Mouse (Mus musculus) midbrain, embryonic 11.5 days (tissue): ENCODE measurements around the gene Ankrd6. TPM values are rescaled to one million over a fixed set of nuclear protein-coding genes. Genes with fewer than 3 reads are reported as not detected.

Source experiments
- ATAC-seq: fragments of 200-750 bp; cut with Nextera tagmentation; 2 replicates; pipeline ENCODE4 v1.8.0; 2017; ENCODE audit warnings: moderate TSS enrichment, moderate library complexity; ENCODE audit not compliant: low FRiP score
- DNase-seq: peaks from one replicate; pipeline ENCODE4 v3.0.0; 2015; ENCODE audit warnings: low spot score; ENCODE audit errors: missing footprints
- H3K27ac ChIP-seq: fragments of 300-500 bp; sonication (generic); 2 replicates; pipeline ENCODE4 v1.5.1; 2014; ENCODE audit warnings: low read depth, low read length
- H3K27me3 ChIP-seq: fragments of 300-500 bp; sonication (generic); 2 replicates; pipeline ENCODE4 v1.6.1; 2014; ENCODE audit warnings: mild to moderate bottlenecking, low read length, moderate library complexity, mixed read lengths; ENCODE audit not compliant: control insufficient read depth, insufficient read depth
- H3K36me3 ChIP-seq: fragments of 300-500 bp; sonication (generic); 2 replicates; pipeline ENCODE4 v1.6.1; 2014; ENCODE audit warnings: mild to moderate bottlenecking, low read length, moderate library complexity, mixed read lengths; ENCODE audit not compliant: control insufficient read depth, insufficient read depth
- H3K4me1 ChIP-seq: fragments of 300-500 bp; sonication (generic); 2 replicates; pipeline ENCODE4 v1.6.1; 2014; ENCODE audit warnings: low read length; ENCODE audit not compliant: control insufficient read depth, insufficient read depth
- H3K4me2 ChIP-seq: fragments of 300-500 bp; sonication (generic); 2 replicates; pipeline ENCODE4 v1.6.1; 2014; ENCODE audit warnings: mild to moderate bottlenecking, moderate library complexity
- H3K4me3 ChIP-seq: fragments of 300-500 bp; sonication (generic); 2 replicates; pipeline ENCODE4 v1.5.1; 2014; ENCODE audit warnings: low read depth, low read length
- H3K9ac ChIP-seq: fragments of 300-500 bp; sonication (generic); 2 replicates; pipeline ENCODE4 v1.6.1; 2014; ENCODE audit warnings: low read length
- H3K9me3 ChIP-seq: fragments of 300-500 bp; sonication (generic); 2 replicates; pipeline ENCODE4 v1.6.1; 2016; ENCODE audit warnings: low read length; ENCODE audit not compliant: control insufficient read depth
- WGBS: fragments of 180-500 bp; shearing (Covaris S2); extraction: QIAGEN DNeasy Blood & Tissue Kit; methylation state at CpG from one replicate; pipeline ENCODE4 v1.1.7; 2014; 5-methylcytosine and 5-hydroxymethylcytosine counted together
- polyA plus RNA-seq: library from polyadenylated mRNA; unstranded; fragments of >200 nt; fragmentation: Nextera tagmentation; extraction: Ambion mirVana; gene quantifications from 2 replicates; pipeline ENCODE4 v1.2.1, GENCODE M21; 2014

Gene Ankrd6
- polyA plus RNA-seq, result 33.2 and 37.3 TPM in 2 replicates

GRCm38 (mm10) chr4:32950356-32951034 lies at the start of gene Ankrd6:
TSS of gene Ankrd6 (minus strand) at chr4:32950841.
- Histone ChIP-seq H3K4me3 (peak within 1 kb of the TSS; percentile 77), H3K9ac (peak within 1 kb of the TSS; percentile 79), H3K9me3 (no peaks in the 10 kb centered on the region; the same call in 1 of the 2 replicates), H3K4me1 (peaks cover 10% of the 10 kb centered on the region; the same call in 1 of the 2 replicates), H3K27ac (no peak within 1 kb of the TSS), H3K4me2 (peak within 1 kb of the TSS; percentile 89), H3K36me3 (no peaks in the 10 kb centered on the region), H3K27me3 (peaks cover 7% of the 10 kb centered on the region; the same call in 1 of the 2 replicates)
- DNase-seq (peak; percentile 100), ATAC-seq (peak; percentile 93)
- WGBS, result under 1% methylated on average over 66 of the region's 66 CpGs

GRCm38 (mm10) chr4:32998996-32999395 lies 48.4 kb upstream of the Ankrd6 start:
- Histone ChIP-seq H3K4me2 (no peak overlapping the region), H3K27ac (no peak overlapping the region), H3K9ac (no peak overlapping the region), H3K4me1 (no peaks in the 10 kb centered on the region), H3K9me3 (no peaks in the 10 kb centered on the region), H3K36me3 (peaks cover 2% of the 10 kb centered on the region; the same call in 1 of the 2 replicates), H3K27me3 (no peaks in the 10 kb centered on the region), H3K4me3 (no peak overlapping the region)
- DNase-seq (no peak), ATAC-seq (no peak)
- WGBS, result 95% methylated on average over 8 of the region's 8 CpGs

GRCm38 (mm10) chr4:32997571-32997970 lies 46.9 kb upstream of the Ankrd6 start:
- 90% methylated on average over 5 of the region's 5 CpGs for WGBS
- no peak overlapping the region for H3K4me3 ChIP-seq
- no peaks in the 10 kb centered on the region for H3K27me3 ChIP-seq
- DNase-seq (no peak), ATAC-seq (no peak)
- H3K9ac ChIP-seq, result no peak overlapping the region
- no peaks in the 10 kb centered on the region for H3K4me1 ChIP-seq
- peaks cover 2% of the 10 kb centered on the region; the same call in 1 of the 2 replicates for H3K36me3 ChIP-seq
- H3K27ac ChIP-seq, result no peak overlapping the region
- no peaks in the 10 kb centered on the region for H3K9me3 ChIP-seq
- no peak overlapping the region for H3K4me2 ChIP-seq

GRCm38 (mm10) chr4:32996083-32996482 lies 45.4 kb upstream of the Ankrd6 start:
- Histone ChIP-seq H3K27me3 (no peaks in the 10 kb centered on the region), H3K9ac (no peak overlapping the region), H3K27ac (no peak overlapping the region), H3K4me1 (no peaks in the 10 kb centered on the region), H3K4me3 (no peak overlapping the region), H3K4me2 (no peak overlapping the region), H3K36me3 (peaks cover 2% of the 10 kb centered on the region; the same call in 1 of the 2 replicates), H3K9me3 (no peaks in the 10 kb centered on the region)
- WGBS, result 97% methylated on average over 5 of the region's 5 CpGs
- ATAC-seq, result no peak
- no peak for DNase-seq

GRCm38 (mm10) chr4:32994168-32994567 lies 43.5 kb upstream of the Ankrd6 start:
- DNase-seq, result no peak
- Histone ChIP-seq H3K9ac (no peak overlapping the region), H3K27ac (no peak overlapping the region), H3K9me3 (no peaks in the 10 kb centered on the region), H3K4me3 (no peak overlapping the region), H3K4me1 (no peaks in the 10 kb centered on the region), H3K4me2 (no peak overlapping the region), H3K27me3 (no peaks in the 10 kb centered on the region), H3K36me3 (peaks cover 2% of the 10 kb centered on the region; the same call in 1 of the 2 replicates)
- WGBS, result 74% methylated on average over 3 of the region's 3 CpGs
- ATAC-seq, result no peak

- 81% methylated on average over 2 of the region's 2 CpGs for WGBS
- no peak for DNase-seq
- Histone ChIP-seq H3K9me3 (no peaks in the 10 kb centered on the region), H3K36me3 (peaks cover under 1% of the 10 kb centered on the region; the same call in 1 of the 2 replicates), H3K4me2 (no peak overlapping the region), H3K9ac (no peak overlapping the region), H3K4me3 (no peak overlapping the region), H3K4me1 (peaks cover 15% of the 10 kb centered on the region), H3K27ac (no peak overlapping the region), H3K27me3 (no peaks in the 10 kb centered on the region)
- no peak for ATAC-seq
Measured at GRCm38 (mm10) chr4:32989346-32989745, 38.7 kb upstream of the Ankrd6 start.

GRCm38 (mm10) chr4:32987006-32987405 lies 36.4 kb upstream of the Ankrd6 start:
- no peak overlapping the region for H3K27ac ChIP-seq
- WGBS, result 71% methylated on average over 3 of the region's 3 CpGs
- H3K9ac ChIP-seq, result no peak overlapping the region
- H3K9me3 ChIP-seq, result no peaks in the 10 kb centered on the region
- H3K4me3 ChIP-seq, result no peak overlapping the region
- H3K27me3 ChIP-seq, result no peaks in the 10 kb centered on the region
- ATAC-seq (no peak), DNase-seq (no peak)
- no peak overlapping the region for H3K4me2 ChIP-seq
- peaks cover 18% of the 10 kb centered on the region for H3K4me1 ChIP-seq
- H3K36me3 ChIP-seq, result no peaks in the 10 kb centered on the region

GRCm38 (mm10) chr4:32985684-32986083 lies 35.0 kb upstream of the Ankrd6 start:
- ATAC-seq, result no peak
- Histone ChIP-seq H3K9me3 (no peaks in the 10 kb centered on the region), H3K36me3 (no peaks in the 10 kb centered on the region), H3K4me1 (peaks cover 19% of the 10 kb centered on the region), H3K9ac (0 out of 2 replicates have a peak overlapping the region, but pooled peaks have one; percentile 24), H3K4me2 (peak overlapping the region; percentile 82), H3K4me3 (peak overlapping the region; percentile 87; the same call in 1 of the 2 replicates), H3K27ac (peak overlapping the region; percentile 59; the same call in 1 of the 2 replicates), H3K27me3 (0 out of 2 replicates have a peak, but pooled peaks cover 3% of the 10 kb centered on the region)
- peak; percentile 88 for DNase-seq
- 3% methylated on average over 3 of the region's 3 CpGs for WGBS
